In the genomic region with DNA sequence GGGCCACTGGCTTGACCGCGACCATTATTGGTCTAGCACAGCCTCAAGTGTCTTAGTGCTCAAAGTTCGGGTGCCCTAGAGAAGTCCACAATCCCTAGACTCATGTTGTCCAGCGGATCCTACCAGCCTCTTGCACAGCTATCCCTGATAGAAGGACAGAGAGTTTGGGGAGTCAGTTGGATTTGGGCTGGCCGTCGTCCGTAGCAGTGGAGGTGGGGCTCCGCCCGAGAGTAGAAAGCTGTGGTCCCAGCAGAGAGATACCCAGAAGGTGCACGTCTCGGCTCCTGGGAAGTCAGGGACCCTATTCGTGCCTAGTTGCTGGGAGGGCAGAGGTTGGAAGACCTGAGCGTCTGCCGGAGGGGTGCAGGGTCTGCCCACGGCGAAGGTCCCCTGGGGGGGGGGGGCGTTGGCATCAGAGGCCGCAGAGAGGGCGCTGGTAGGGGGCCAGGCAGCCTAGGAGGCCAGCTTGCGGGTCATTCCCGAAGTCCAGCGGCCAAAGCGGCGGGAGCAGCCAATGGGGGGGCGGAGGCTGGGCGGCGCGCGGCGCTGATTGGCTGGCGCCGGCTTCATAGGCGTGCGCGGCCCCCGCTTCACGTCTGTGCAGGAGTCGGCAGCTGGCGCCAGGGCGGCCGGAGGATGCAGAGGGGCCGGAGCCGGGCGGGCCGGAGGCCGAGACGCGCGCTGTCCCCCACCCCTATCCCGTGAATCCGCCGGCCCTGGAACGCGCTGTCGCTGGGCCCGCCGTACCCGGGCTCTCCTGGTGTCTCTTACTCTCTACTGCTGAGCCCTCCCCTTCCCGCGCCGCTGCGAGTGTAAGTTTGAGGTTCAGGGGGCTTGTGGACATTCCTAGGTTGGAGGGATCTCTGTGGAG, we compare ENCODE assay signal across 8 mouse cellular contexts. TPM values are rescaled to one million over a fixed set of nuclear protein-coding genes. Genes with fewer than 3 reads are reported as not detected.
A peak's percentile ranks its signal among the peaks of the same experiment; 100 is the strongest.
DNase-seq lines count a peak whose midpoint lies in the region; ATAC-seq and TF ChIP-seq lines count a peak whose summit lies in the region.

No protein-coding gene starts in this region.

- ATAC-seq in lung, postnatal 0 days = peak; percentile 84

- peaks cover 4% of the 10 kb centered on the region for H3K36me3 ChIP-seq in embryonic facial prominence, embryonic 10.5 days (replicated peaks)
- H3K36me3 ChIP-seq in lung, postnatal 0 days (ENCODE audit: insufficient read depth, low read length) = no peaks in the 10 kb centered on the region

- peak; percentile 46 for DNase-seq in adipocyte (ENCODE audit: low spot score)
- peak; percentile 92 for DNase-seq in embryonic facial prominence, embryonic 10.5 days (ENCODE audit: low spot score)
- peak; percentile 88 to 91 for DNase-seq in heart, adult 9 months (ENCODE audit: low spot score in 2 of 2)
- DNase-seq in kidney, adult 9 months = peak; percentile 82
- peak; percentile 83 for DNase-seq in lung, postnatal 0 days (ENCODE audit: low spot score)
- DNase-seq in ovary, postnatal 36 days (ENCODE audit: low spot score) = peak; percentile 84
- DNase-seq in layer of hippocampus, adult 18-20 months (ENCODE audit: low spot score in 2 of 2) = no peak
- no peak for DNase-seq in cerebellum, adult 18-20 months

- WGBS in embryonic facial prominence, embryonic 10.5 days = under 1% methylated on average over 61 of the region's 62 CpGs
- under 1% methylated on average over 45 of the region's 62 CpGs for WGBS in lung, postnatal 0 days

- peak overlapping the region; percentile 66 for H3K4me3 ChIP-seq in embryonic facial prominence, embryonic 10.5 days
- H3K4me3 ChIP-seq in lung, postnatal 0 days (ENCODE audit: low read depth, low read length) = peak overlapping the region; percentile 52

- no peak for TF ChIP-seq EP300 in lung, postnatal 0 days (IDR thresholded peaks at IDR 0.05)

- peak overlapping the region; percentile 69 for H3K4me2 ChIP-seq in lung, postnatal 0 days (replicated peaks; ENCODE audit: low read depth, low read length)

- peaks cover 100% of the 10 kb centered on the region for H3K27me3 ChIP-seq in embryonic facial prominence, embryonic 10.5 days (replicated peaks; ENCODE audit: low read depth, poor library complexity, severe bottlenecking)
- peaks cover 77% of the 10 kb centered on the region for H3K27me3 ChIP-seq in lung, postnatal 0 days (replicated peaks; ENCODE audit: insufficient read depth, low read length)

- peaks cover 90% of the 10 kb centered on the region for H3K4me1 ChIP-seq in embryonic facial prominence, embryonic 10.5 days
- H3K4me1 ChIP-seq in lung, postnatal 0 days (ENCODE audit: insufficient read depth, low read depth, low read length) = peaks cover 23% of the 10 kb centered on the region; the same call in 1 of the 2 replicates

- no peaks in the 10 kb centered on the region for H3K9me3 ChIP-seq in embryonic facial prominence, embryonic 10.5 days
- H3K9me3 ChIP-seq in lung, postnatal 0 days (ENCODE audit: low read length) = no peaks in the 10 kb centered on the region

- peak overlapping the region; percentile 56 for H3K9ac ChIP-seq in lung, postnatal 0 days (replicated peaks; ENCODE audit: low read depth)

- peak overlapping the region; percentile 81 for H3K27ac ChIP-seq in embryonic facial prominence, embryonic 10.5 days (replicated peaks)
- H3K27ac ChIP-seq in lung, postnatal 0 days (ENCODE audit: low read length) = peak overlapping the region; percentile 77

- no peak for TF ChIP-seq CTCF in lung, postnatal 0 days (IDR thresholded peaks at IDR 0.05)

RNA-seq across cellular contexts. Expression of gene Gata2, which starts 4.6 kb away (rescaled TPM):
- polyA plus RNA-seq in embryonic facial prominence, embryonic 10.5 days (2016; fragmentation: Nextera tagmentation; extraction: Ambion mirVana) = 34.6 and 35.9 TPM in 2 replicates
- polyA plus RNA-seq in lung, postnatal 0 days (2015; fragmentation: Nextera tagmentation; extraction: Ambion mirVana) = 86.2 and 104 TPM in 2 replicates
- total RNA-seq in layer of hippocampus, adult 18-20 months (2021) = 1 to 10 TPM; 5.0 to 5.9 TPM

RNA-seq across cellular contexts. Expression of gene Dnajb8, which starts 23.8 kb away (rescaled TPM):
- not detected in 2 replicates for polyA plus RNA-seq in embryonic facial prominence, embryonic 10.5 days (2016; fragmentation: Nextera tagmentation; extraction: Ambion mirVana)
- polyA plus RNA-seq in lung, postnatal 0 days (2015; fragmentation: Nextera tagmentation; extraction: Ambion mirVana) = not detected in 2 replicates
- not detected for total RNA-seq in layer of hippocampus, adult 18-20 months (2021)

Comparison
In these comparisons a context has a peak if more than half of its experiments do, and no peak if none do; other contexts are left out.
1. DNase-seq: peak in adipocyte (single experiment), embryonic facial prominence, embryonic 10.5 days (single experiment), heart, adult 9 months (2 of 2), kidney, adult 9 months (single experiment), lung, postnatal 0 days (single experiment) and ovary, postnatal 36 days (single experiment); none in layer of hippocampus, adult 18-20 months (0 of 2) and cerebellum, adult 18-20 months (0 of 2).